Mouse (Mus musculus): ENCODE data around the gene Dao.

The Dao gene

GRCm38 (mm10) chr5:114034393-114034792 lies 30.9 kb downstream of the Dao start:
- TF ChIP-seq GATA4 (IDR thresholded peaks at IDR 0.05; ENCODE audit: insufficient replicate concordance, low read length), result no peak

GRCm38 (mm10) chr5:114035111-114035510 lies 31.6 kb downstream of the Dao start:
- no peak for TF ChIP-seq GATA4 (IDR thresholded peaks at IDR 0.05; ENCODE audit: insufficient replicate concordance, low read length)

GRCm38 (mm10) chr5:114040508-114040907 lies 37.0 kb downstream of the Dao start:
- no peak for TF ChIP-seq GATA4 (IDR thresholded peaks at IDR 0.05; ENCODE audit: insufficient replicate concordance, low read length)

GRCm38 (mm10) chr5:114040911-114041310 lies 37.4 kb downstream of the Dao start:
- TF ChIP-seq GATA4 (IDR thresholded peaks at IDR 0.05; ENCODE audit: insufficient replicate concordance, low read length), result no peak

- no peak for TF ChIP-seq GATA4 (IDR thresholded peaks at IDR 0.05; ENCODE audit: insufficient replicate concordance, low read length)
These were observed 37.9 kb downstream of the Dao start for GRCm38 (mm10) chr5:114041327-114041930.

- TF ChIP-seq GATA4 (IDR thresholded peaks at IDR 0.05; ENCODE audit: insufficient replicate concordance, low read length), result no peak
These were observed 40.3 kb downstream of the Dao start for GRCm38 (mm10) chr5:114043800-114044199.

GRCm38 (mm10) chr5:114045134-114045533 lies 41.6 kb downstream of the Dao start:
- TF ChIP-seq GATA4 (IDR thresholded peaks at IDR 0.05; ENCODE audit: insufficient replicate concordance, low read length), result no peak

- TF ChIP-seq GATA4 (IDR thresholded peaks at IDR 0.05; ENCODE audit: insufficient replicate concordance, low read length), result no peak
These were observed 42.6 kb downstream of the Dao start for GRCm38 (mm10) chr5:114046151-114046550.

GRCm38 (mm10) chr5:114046604-114047003 lies 43.1 kb downstream of the Dao start:
- no peak for TF ChIP-seq GATA4 (IDR thresholded peaks at IDR 0.05; ENCODE audit: insufficient replicate concordance, low read length)

- no peak for TF ChIP-seq GATA4 (IDR thresholded peaks at IDR 0.05; ENCODE audit: insufficient replicate concordance, low read length)
These were observed 43.7 kb downstream of the Dao start for GRCm38 (mm10) chr5:114047182-114047581.

- no peak for TF ChIP-seq GATA4 (IDR thresholded peaks at IDR 0.05; ENCODE audit: insufficient replicate concordance, low read length)
These were observed 45.3 kb downstream of the Dao start for GRCm38 (mm10) chr5:114048731-114049308.

- TF ChIP-seq GATA4 (IDR thresholded peaks at IDR 0.05; ENCODE audit: insufficient replicate concordance, low read length), result no peak
These were observed 48.8 kb downstream of the Dao start for GRCm38 (mm10) chr5:114052246-114052761.

- TF ChIP-seq GATA4 (IDR thresholded peaks at IDR 0.05; ENCODE audit: insufficient replicate concordance, low read length), result no peak
These were observed 53.7 kb downstream of the Dao start for GRCm38 (mm10) chr5:114057129-114057731.

GRCm38 (mm10) chr5:114061675-114062074 lies 58.2 kb downstream of the Dao start:
- no peak for TF ChIP-seq GATA4 (IDR thresholded peaks at IDR 0.05; ENCODE audit: insufficient replicate concordance, low read length)

GRCm38 (mm10) chr5:114063958-114064357 lies 60.5 kb downstream of the Dao start:
- no peak for TF ChIP-seq GATA4 (IDR thresholded peaks at IDR 0.05; ENCODE audit: insufficient replicate concordance, low read length)

GRCm38 (mm10) chr5:114065161-114065560 lies 61.7 kb downstream of the Dao start, which contains the start of gene Usp30:
Gene Usp30 (plus strand): TSS chr5:114065461.
- TF ChIP-seq GATA4 (IDR thresholded peaks at IDR 0.05; ENCODE audit: insufficient replicate concordance, low read length), result no peak
